ENCODE assay signal across 7 mouse cellular contexts in the genomic region with DNA sequence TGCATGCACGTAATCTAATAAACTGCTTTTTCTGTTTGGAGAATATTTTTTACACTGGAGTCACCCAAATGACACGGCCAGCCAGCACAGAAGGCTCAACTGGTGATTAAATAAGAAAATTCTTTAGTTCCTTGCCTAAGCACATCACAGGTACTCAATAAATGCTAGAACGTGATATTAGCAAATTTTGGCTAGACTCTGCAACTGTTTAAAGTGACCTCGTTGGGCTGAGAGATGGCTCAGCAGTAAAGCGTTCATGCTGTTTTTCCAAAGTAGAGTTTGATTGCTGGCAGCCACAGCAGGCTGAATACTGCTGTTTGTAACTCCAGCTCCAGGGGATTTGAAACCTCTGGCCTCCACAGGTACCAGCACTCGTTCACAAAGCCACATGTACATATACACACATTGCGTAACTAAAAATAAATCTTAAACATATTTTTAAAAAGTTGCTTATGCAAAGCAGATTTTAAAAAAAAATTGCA. TPM values are rescaled to one million over a fixed set of nuclear protein-coding genes. Genes with fewer than 3 reads are reported as not detected.
DNase-seq lines count a peak whose midpoint lies in the region; ATAC-seq and TF ChIP-seq lines count a peak whose summit lies in the region.

No protein-coding gene starts in this region.

- DNase-seq in lung, postnatal 14 days = no peak
- no peak for DNase-seq in liver, embryonic 11.5 days (ENCODE audit: low spot score)
- DNase-seq in frontal cortex, adult 2 months (ENCODE audit: extremely low spot score in 1 of 2, low spot score in 1 of 2) = no peak

- 15% methylated on average over 7 of the region's 7 CpGs for WGBS in lung, embryonic 15.5 days
- 46% methylated on average over 7 of the region's 7 CpGs for WGBS in heart, embryonic 13.5 days
- WGBS in liver, embryonic 11.5 days = 46% methylated on average over 7 of the region's 7 CpGs
- 15% methylated on average over 7 of the region's 7 CpGs for WGBS in small intestine, adult 2 months

- H3K4me3 ChIP-seq in lung, embryonic 15.5 days = peak overlapping the region; percentile 97
- peak overlapping the region; percentile 91 for H3K4me3 ChIP-seq in heart, embryonic 13.5 days
- H3K4me3 ChIP-seq in liver, embryonic 11.5 days (ENCODE audit: low read depth, low read length) = peak overlapping the region; percentile 80
- H3K4me3 ChIP-seq in small intestine, adult 2 months (ENCODE audit: low read depth, low read length) = peak overlapping the region; percentile 26; the same call in 1 of the 2 replicates

- H3K9ac ChIP-seq in lung, embryonic 15.5 days = peak overlapping the region; percentile 92
- H3K9ac ChIP-seq in heart, embryonic 13.5 days = peak overlapping the region; percentile 95
- peak overlapping the region; percentile 74 for H3K9ac ChIP-seq in liver, embryonic 11.5 days (ENCODE audit: low read depth, low read length)

- no peak for ATAC-seq in lung, embryonic 15.5 days (ENCODE audit: borderline replicate concordance, extremely low read depth, low FRiP score, low TSS enrichment)
- ATAC-seq in common myeloid progenitor, adult 5-6 weeks (replicated peaks; ENCODE audit: low read depth, poor library complexity, severe bottlenecking) = 0 out of 2 replicates have a peak, but pooled peaks have one; percentile 1
- ATAC-seq in heart, embryonic 13.5 days (ENCODE audit: extremely low read depth, insufficient number of reproducible peaks, low FRiP score, low TSS enrichment) = no peak
- peak; percentile 1; the same call in 1 of the 2 replicates for ATAC-seq in liver, embryonic 11.5 days (replicated peaks; ENCODE audit: low FRiP score)

- peak overlapping the region; percentile 100 for H3K27ac ChIP-seq in lung, embryonic 15.5 days
- H3K27ac ChIP-seq in heart, embryonic 13.5 days (replicated peaks) = peak overlapping the region; percentile 99
- H3K27ac ChIP-seq in liver, embryonic 11.5 days (ENCODE audit: low read depth, low read length) = peak overlapping the region; percentile 87
- H3K27ac ChIP-seq in small intestine, adult 2 months (ENCODE audit: insufficient read depth, low read depth, low read length) = peak overlapping the region; percentile 98

- no peak for TF ChIP-seq POLR2A in small intestine, adult 2 months (IDR thresholded peaks at IDR 0.05; ENCODE audit: low read depth, low read length)

- H3K4me2 ChIP-seq in lung, embryonic 15.5 days = peak overlapping the region; percentile 77
- peak overlapping the region; percentile 82 for H3K4me2 ChIP-seq in heart, embryonic 13.5 days
- H3K4me2 ChIP-seq in liver, embryonic 11.5 days = peak overlapping the region; percentile 93

- no peaks in the 10 kb centered on the region for H3K9me3 ChIP-seq in lung, embryonic 15.5 days
- H3K9me3 ChIP-seq in heart, embryonic 13.5 days = no peaks in the 10 kb centered on the region
- no peaks in the 10 kb centered on the region for H3K9me3 ChIP-seq in liver, embryonic 11.5 days (ENCODE audit: control insufficient read depth, low read length)

- H3K27me3 ChIP-seq in lung, embryonic 15.5 days = no peaks in the 10 kb centered on the region
- no peaks in the 10 kb centered on the region for H3K27me3 ChIP-seq in heart, embryonic 13.5 days (replicated peaks)
- H3K27me3 ChIP-seq in liver, embryonic 11.5 days (replicated peaks; ENCODE audit: control insufficient read depth, insufficient read depth, low read length) = no peaks in the 10 kb centered on the region
- H3K27me3 ChIP-seq in small intestine, adult 2 months (ENCODE audit: control insufficient read depth, insufficient read depth, low read length) = no peaks in the 10 kb centered on the region

- H3K4me1 ChIP-seq in lung, embryonic 15.5 days = peaks cover 19% of the 10 kb centered on the region
- peaks cover 26% of the 10 kb centered on the region for H3K4me1 ChIP-seq in heart, embryonic 13.5 days
- peaks cover 16% of the 10 kb centered on the region for H3K4me1 ChIP-seq in liver, embryonic 11.5 days (replicated peaks; ENCODE audit: control insufficient read depth, insufficient read depth, low read length)
- H3K4me1 ChIP-seq in small intestine, adult 2 months (ENCODE audit: control insufficient read depth, insufficient read depth, insufficient read length, low read length) = peaks cover 2% of the 10 kb centered on the region; the same call in 1 of the 2 replicates

- H3K36me3 ChIP-seq in lung, embryonic 15.5 days = no peaks in the 10 kb centered on the region
- peaks cover 8% of the 10 kb centered on the region for H3K36me3 ChIP-seq in heart, embryonic 13.5 days
- peaks cover 2% of the 10 kb centered on the region; the same call in 1 of the 2 replicates for H3K36me3 ChIP-seq in liver, embryonic 11.5 days (ENCODE audit: control insufficient read depth, insufficient read depth, low read length)
- H3K36me3 ChIP-seq in small intestine, adult 2 months (ENCODE audit: control insufficient read depth, insufficient read depth, low read length) = no peaks in the 10 kb centered on the region

- no peak for TF ChIP-seq CTCF in small intestine, adult 2 months (IDR thresholded peaks at IDR 0.05; ENCODE audit: extremely low read depth, insufficient read length, insufficient replicate concordance, low read depth, low read length)

RNA-seq across cellular contexts. Expression of a gene that starts 0.6 kb away (rescaled TPM):
- polyA plus RNA-seq in lung, embryonic 15.5 days (2015; fragmentation: Nextera tagmentation; extraction: Ambion mirVana) = 77.3 and 77.6 TPM in 2 replicates
- total RNA-seq in common myeloid progenitor, adult 5-6 weeks (2017) = 202 and 227 TPM in 2 replicates
- 48.0 and 50.6 TPM in 2 replicates for polyA plus RNA-seq in heart, embryonic 13.5 days (2015; fragmentation: Nextera tagmentation; extraction: Ambion mirVana)
- 88.0 and 96.4 TPM in 2 replicates for polyA plus RNA-seq in liver, embryonic 11.5 days (2014; fragmentation: Nextera tagmentation; extraction: Ambion mirVana)
- 5.1 and 8.0 TPM in 2 replicates for polyA plus RNA-seq in small intestine, adult 2 months (2012; rRNA removed)
- 31.3 and 35.8 TPM in 2 replicates for polyA plus RNA-seq in frontal cortex, adult 2 months (2012; rRNA removed)

Comparison
In these comparisons a context has a peak if more than half of its experiments do, and no peak if none do; other contexts are left out.
1. ATAC-seq: peak in common myeloid progenitor, adult 5-6 weeks (single experiment) and liver, embryonic 11.5 days (single experiment); none in lung, embryonic 15.5 days (single experiment) and heart, embryonic 13.5 days (single experiment).
2. H3K4me3 ChIP-seq: peak in every context shown above with its lines; median percentile 97 in lung, embryonic 15.5 days; 91 in heart, embryonic 13.5 days; 80 in liver, embryonic 11.5 days; 26 in small intestine, adult 2 months.
3. Peak in every context shown above with its lines, with median percentiles within 50 percentile points of each other: H3K27ac ChIP-seq, H3K4me2 ChIP-seq and H3K9ac ChIP-seq.